Mouse (Mus musculus) olfactory bulb, adult 2 months (tissue): ENCODE measurements around the gene Krt87.

Experiments
- CTCF ChIP-seq: fragments of 200-500 bp; IDR thresholded peaks from 2 replicates; pipeline ENCODE4 v1.5.1; 2012; ENCODE audit warnings: low read depth, mild to moderate bottlenecking, low read length, moderate library complexity; ENCODE audit not compliant: insufficient read depth
- POLR2A ChIP-seq: fragments of 200-500 bp; IDR thresholded peaks from 2 replicates; pipeline ENCODE4 v1.6.1; 2012; ENCODE audit warnings: mild to moderate bottlenecking, low read depth, low read length, moderate library complexity; ENCODE audit not compliant: insufficient read depth

GRCm38 (mm10) chr15:101455891-101456290 lies 17.3 kb upstream of the Krt87 start:
- TF ChIP-seq CTCF (no peak), POLR2A (no peak)
